Mouse (Mus musculus) ovary, postnatal 10 days (tissue): Measurements from ENCODE around the gene Rapgef5.

Experiments used
- DNase-seq: peaks from one replicate; pipeline ENCODE4 v3.0.0; 2022; ENCODE audit warnings: low spot score

Rapgef5 gene

DNA sequence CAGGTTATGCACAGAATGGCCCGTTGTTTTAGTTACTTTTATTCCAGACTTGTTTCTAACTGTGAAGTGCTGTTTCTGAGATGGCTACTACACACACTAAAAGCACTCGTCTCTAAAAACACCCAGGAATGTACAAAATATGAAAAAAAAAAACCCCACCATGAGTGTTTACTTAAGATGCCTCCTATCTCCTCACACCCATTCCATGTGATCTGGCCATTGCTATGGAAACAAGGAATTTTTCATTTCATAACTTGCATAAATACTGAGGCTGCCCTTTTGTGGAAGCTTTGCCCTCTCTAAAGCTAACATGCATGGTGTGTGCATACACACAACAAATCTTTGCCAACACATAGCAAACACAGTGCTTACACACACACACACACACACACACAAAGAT, 156.9 kb downstream of the Rapgef5 start:
- DNase-seq: no peak

DNA sequence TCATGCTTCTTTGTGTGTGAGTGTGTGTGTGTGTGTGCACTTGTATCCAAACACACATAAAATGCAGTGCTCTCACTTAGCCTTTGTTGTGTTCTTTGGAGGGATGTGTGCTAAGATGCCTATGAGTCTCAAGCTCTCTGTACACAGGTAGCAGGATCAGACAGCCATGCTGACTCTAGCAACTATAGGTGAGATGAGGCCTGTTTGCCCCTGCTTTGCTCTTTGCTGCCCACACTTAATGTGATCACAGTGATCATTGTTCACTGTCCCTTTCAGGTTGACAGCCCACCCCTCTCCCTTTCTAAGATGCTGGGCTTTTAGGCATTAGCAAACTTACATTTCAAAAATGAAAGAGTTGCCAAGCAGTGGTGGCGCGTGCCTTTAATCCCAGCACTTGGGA, 158.2 kb downstream of the Rapgef5 start:
- no peak for DNase-seq

DNA sequence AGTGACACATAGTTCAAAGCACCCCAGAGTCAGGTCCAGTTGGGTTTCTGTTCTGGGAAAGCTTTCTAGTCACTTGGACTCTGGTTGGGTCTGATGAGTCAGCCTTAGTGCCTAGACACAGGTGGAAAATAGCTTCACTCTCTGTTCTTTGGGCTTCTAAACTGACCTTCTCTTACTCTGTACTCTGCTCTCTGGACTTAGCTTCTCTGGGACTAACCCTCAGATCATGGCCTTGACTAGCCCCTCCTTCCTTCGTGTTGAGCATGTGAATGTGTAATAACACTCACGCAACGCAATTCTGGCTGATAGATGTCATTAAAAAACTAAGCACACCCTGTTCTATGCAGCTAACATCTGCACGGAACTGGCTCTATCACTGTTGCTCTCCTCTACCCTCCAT, 160.0 kb downstream of the Rapgef5 start:
- no peak for DNase-seq

DNA sequence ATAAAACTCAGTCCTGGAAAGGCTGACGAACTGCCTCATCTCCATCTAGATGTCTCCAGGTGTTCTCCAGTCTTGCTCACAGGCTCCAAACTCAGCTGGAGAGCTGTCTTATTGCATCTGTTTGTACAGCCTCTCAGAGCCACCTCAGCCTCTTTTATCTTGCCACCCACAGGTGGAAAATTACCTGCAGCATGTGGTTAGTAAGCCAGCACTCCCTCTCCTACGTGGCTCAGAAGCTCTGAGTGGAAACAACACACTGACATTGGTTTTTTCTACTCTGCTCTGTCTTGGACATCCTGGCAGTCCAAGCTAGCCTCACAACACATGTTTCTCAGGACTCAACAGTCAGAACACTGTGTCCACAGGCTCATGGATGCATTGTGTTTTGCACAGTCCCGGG, 162.6 kb downstream of the Rapgef5 start:
- no peak for DNase-seq

DNA sequence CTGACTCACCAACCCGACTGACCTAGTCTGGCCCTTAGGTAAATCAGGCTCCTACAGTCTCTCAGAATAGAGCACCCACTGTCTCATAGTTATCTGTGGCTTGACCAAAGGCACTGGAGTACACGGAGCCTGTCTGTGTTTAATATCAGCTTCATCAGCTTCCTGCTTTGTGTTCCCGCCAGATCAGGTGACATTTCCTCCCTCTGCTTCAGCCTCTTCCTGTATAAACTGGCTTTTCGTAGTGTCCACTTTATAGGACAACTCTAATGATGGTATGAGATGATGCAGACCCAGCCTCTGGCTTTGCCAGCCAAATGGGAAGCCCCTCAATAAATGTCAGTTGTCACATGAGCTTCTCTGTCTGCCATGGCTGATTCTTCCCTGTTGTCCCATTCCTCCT, 163.5 kb downstream of the Rapgef5 start:
- DNase-seq: no peak

DNA sequence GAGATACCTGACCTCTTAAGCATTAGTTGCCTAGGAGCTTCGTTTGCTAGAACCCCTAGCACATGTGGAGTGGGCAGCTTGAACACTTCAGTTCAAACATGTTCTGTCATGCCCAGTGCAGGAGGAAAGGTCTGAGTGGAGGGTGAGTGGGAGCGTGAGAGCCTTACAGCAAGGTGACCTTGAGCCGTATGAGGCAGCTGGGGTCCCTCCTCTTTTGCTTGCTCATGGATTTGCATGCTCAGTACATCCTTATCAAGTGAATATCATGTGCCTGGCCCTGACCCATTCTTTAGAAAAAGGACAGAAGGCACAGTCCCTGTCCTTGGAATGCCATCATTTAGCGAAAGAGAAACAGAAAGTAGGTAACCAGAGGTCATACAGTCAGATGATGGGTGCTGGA, 165.0 kb downstream of the Rapgef5 start:
- no peak for DNase-seq

DNA sequence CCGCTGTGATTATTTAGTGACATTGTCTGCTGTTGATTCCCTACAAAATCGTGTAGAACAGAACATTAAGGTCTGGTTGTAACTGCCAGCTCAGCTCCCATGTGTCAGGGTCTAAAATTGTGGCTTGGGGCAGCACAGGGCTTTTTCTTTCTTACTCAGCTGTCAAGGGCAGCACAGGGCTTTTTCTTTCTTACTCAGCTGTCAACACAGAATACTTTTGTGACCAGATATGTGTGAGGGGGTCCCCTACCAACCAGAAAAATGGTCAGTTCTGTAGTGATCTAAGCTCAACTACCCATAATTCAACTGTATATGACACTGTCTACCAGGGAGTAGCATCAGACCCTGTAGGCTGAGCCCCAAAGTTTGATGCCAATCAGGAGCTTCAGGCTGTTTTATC, 167.1 kb downstream of the Rapgef5 start:
- no peak for DNase-seq

DNA sequence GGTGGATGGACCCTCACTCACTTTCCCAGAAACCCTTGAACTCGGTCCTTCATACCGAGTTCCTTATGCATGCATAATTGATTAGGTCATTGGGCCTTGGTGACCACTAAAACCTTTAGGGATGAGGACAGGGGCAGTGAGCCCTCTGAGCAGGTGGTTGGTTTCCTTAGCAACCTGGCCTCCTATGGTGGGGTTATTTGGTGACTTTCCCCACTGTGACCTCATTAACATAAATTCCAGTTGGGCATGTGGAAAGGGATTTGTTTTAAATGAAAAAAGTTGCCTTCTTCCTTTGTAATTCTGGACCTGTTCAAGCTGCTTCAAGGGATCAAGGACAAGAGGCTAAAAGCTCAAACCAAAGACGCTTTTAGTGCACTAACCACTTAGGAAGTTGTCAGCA, 167.7 kb downstream of the Rapgef5 start:
- DNase-seq: no peak

DNA sequence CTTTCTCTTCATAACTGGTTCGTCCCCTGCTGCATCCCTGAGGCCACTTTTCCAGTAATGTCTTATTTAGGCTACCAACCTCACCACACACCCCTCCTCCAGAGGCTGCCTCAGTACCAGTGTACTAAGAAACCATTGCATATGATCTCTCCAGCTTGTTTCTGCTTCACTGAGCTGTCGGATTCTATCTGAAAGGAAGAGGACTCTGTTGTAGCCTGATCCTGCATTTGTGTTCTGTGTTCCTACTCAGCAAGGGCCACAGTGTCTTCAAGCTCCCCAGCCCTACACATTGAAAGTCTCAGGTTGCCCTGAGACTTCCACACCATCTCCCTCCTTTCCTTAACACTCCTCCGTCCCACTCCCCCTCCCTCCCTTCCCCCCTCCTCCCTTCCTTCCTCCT, 168.5 kb downstream of the Rapgef5 start:
- DNase-seq: no peak

DNA sequence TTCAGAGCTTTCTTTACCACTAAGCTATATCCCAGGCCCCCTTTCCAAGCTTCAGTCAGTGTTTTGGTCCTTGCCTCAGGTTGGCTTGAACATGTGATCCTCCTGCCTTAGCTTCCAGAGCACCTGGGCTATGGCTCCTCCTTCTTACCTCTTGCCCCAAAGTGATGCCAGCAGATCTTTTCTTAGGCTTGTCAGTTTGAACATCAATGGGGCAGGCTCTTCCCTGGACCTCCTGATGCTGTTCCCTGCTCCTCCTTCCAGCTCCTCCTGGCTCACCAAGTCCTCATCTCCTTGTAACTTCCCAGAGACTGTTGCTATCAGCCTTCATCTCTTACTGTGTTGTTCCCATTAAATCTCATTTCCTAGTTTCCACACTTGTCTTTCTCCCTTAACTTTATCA, 169.1 kb downstream of the Rapgef5 start:
- no peak for DNase-seq

DNA sequence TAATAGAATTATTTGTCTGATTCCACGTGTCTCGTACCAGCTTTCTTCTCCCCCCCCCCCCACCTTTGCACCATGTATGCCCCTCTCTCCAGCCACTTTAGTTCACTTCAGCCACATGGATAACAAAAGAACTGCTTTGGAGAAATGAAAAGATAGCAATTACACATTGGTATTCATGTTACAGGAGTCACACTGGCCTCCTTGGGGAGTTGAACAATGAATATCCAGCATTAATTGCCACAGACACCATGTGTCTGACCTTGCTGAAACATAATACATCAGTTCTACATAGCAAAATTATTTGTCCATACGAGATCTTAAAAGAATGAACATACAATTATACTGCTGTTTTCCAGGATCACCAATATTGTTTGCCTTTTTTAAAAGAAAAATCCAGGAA, 170.5 kb downstream of the Rapgef5 start:
- no peak for DNase-seq

DNA sequence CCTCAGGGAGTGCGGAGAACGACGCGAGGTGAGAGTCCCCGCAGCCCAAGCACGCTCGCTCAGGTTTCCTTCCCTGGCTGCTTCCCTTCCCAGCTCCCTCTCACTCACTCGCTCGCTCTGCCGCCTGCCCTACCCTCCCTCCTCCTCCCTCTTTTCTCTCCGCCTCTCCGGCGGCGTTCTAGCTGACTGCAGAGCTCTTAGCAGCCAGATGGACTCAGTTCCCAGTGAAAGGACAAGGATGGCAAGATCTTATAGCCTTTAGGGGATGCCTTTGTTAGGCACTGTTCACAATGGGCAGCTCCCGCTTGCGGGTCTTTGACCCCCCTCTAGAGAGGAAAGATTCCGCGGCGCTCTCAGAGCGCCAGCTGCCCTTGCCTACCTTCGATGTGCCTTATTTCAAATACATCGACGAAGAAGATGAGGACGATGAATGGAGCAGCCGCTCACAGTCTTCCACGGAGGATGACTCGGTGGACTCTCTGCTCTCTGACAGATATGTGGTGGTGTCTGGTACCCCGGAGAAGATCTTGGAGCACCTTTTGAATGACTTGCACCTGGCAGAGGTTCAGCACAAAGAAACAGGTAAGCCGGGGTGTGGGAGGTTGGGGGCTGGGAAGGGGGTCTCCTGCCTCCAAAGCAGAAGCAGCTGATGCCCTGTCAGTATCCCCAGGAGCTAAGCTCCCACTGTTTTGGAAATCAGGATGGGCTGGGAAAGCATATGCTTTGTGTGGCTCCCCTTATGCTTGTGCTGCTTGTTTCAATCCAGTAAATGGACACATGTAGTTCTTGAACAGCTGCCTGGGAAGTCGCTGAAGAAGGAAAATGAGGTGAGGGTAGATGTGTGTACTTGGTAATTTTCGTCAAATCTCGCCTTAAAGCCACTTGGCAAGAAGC, 172.6 kb downstream of the Rapgef5 start:
- no peak for DNase-seq

DNA sequence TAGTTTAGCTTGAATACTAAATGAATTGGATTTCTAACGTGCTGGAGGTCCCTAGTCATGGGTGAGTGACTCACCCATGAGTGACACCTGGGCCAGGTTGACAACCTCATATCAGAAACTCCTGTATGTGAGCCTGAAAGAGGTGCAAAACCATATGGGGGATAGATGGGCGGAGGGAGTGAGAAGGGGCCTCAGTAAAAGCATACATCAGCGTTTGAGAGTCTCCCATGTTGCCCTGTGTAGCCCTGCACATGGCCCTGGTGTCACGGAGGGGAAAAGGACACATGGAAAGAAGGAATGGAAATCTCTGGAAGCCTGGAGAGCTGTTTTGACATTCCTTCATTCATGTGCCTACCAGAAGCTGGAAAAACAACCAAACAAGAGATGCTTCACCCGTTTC, 175.1 kb downstream of the Rapgef5 start:
- DNase-seq: no peak

DNA sequence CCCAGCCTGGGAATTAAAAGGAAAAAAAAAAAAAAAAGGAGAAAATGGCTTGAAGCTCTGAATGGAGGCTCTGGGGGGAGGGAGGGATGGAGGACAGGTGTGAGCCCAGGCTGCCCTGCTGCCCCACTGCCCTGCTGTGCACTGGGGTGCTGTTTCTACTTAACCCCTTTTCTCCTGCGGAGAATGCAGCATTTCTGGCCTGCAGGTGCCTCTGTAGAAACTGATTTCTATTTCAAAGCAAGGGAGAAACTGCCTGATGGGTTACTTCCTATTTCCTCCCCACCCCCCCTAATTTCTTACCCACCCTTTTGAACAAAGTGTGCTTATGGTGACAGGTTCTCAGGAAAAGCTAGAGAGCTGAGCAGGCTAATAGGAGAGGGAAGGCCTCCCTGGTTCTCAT, 176.5 kb downstream of the Rapgef5 start:
- DNase-seq: no peak

DNA sequence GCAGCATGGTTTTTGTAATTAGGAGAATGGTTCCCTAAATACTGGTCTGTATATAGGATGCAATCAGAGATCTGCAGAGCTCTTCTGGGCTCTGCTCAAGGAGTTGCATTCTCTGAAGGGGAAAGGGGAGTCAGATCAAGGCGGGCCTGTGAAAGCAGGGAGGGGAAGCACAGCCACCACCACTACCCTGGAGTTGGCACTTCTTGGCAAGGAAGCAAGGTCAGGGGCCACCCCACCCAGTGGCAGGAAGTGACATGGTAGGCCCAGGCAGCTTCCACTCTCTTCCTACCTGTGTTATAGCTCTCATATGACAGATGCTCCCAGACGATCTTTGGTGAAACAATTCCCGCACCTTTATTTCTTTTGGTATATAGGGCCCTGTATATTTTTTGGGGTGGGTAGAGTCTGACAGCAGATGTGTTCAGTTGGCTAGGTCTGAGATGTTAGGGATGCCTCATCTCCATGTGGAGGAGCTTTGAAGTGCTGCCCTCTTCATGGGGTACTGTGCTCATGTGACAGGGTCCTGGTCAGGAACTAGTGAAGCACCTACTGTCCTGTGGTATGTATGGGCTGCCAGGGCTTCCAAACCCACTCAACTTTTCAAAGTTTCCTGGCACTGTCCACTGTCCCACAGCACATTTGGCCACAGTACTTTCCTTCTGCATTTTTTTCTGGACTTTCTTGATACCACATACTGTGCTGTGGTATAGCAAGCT, 183.8 kb downstream of the Rapgef5 start:
- no peak for DNase-seq

DNA sequence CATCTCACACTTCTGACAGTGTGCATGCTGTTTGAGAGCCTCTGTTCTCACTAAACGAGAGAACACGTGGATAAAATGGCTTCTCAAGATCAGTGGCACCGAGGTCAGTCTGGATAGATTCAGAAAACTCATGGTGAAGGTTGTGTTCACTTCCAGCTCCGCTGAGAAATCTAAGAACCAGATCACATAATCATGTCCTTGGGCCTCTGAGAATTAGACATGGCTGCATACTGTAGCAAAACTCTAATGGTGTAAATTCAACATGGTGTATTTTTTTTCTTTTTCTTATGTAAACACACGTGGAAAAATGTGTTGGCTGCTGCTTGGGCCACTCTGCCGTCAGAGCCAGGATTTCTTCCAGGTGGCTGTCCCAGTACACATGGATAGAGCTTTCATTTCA, 184.6 kb downstream of the Rapgef5 start:
- no peak for DNase-seq

DNA sequence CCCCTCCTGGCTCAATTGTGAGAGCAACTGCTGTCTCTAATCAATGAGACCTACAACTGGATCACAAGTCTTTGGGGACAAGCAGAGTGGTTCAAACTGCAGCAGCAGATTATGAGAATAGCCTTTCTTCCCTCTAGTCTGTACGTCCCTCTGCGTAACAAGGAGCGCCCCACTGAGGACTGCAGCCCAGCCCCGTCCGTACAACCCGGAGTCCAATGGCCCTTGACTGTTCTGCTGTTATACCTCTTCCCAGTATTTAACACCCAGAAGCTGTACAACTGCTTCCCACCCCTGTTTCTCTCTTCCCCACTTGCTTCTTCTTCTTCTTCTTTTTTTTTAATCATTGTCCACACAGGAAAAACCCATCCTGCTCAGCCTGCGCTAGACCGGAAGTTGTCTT, 186.0 kb downstream of the Rapgef5 start:
- DNase-seq: no peak

DNA sequence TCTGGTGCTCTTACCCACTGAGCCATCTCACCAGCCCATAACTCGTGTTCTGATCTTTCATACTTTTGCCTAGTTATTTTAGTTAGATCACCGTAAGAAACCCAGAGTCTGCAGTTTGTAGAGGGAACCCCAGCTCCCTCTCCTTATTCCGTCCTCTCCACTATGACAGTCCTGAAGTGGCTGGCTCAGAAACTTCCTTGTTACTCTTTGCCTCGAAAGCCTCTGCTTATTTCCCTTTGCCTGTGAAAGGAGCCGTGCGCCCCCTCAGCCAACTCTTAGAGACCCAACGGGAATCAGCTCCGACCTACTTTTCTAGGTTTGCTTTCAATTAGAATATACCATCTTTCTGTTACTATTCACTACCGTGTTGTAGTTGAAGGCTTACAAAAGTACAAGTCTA, 186.6 kb downstream of the Rapgef5 start:
- no peak for DNase-seq

DNA sequence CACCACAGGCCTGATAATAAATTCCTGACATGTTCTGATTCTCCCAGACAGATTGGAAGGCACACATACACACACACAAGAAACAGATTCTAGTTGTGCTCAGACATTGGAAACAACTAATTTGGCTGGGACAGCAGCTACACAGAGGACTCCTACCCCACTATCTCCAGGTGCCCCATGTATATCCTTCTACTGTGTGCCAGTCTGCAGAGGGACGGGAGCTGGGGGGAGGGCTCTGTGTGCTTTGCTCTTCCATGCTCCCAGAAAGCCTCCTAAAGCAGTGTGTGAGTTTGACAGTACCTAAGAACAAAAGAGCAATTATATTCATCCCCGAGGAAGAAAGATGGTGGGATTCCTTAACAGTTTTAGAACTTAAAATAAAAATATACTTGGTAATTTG, 187.1 kb downstream of the Rapgef5 start:
- DNase-seq: no peak

DNA sequence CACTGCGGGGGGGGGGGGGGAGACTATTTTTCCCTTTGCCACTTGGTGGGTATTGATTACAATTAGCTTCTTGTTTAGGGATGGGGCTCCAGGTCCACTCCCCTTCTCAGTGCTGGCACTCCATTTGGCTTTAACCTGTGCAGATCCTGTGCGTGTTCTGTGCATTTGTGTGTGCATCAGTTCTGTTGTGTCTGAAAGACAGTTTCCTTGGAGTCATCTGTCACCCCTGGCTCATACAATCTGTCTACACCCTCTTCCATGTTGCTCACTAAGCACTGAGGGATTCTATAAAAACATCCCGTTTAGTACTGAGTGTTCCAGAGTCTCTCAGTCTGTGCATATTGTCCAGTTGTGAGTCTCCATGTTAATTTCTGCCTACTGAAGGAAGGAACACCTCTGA, 189.0 kb downstream of the Rapgef5 start:
- DNase-seq: no peak

DNA sequence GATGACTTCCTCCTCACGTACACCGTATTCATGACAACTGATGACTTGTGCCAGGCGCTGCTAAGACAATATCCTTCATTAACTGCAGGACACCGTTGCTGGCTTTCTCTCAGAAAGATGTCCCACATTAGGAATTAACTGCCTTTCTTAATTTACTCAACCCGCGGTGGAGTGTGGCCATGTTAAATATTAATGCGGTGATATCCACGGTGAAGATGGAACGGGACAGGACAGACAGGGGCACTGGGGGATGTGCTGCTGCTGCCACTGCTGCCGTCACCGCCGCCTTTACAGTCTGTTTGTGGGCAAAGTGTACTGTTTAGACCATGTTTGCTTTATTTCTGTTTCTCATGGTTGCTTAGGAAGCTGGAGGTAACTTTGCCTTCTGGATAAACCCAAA, 193.0 kb downstream of the Rapgef5 start:
- DNase-seq: no peak

DNA sequence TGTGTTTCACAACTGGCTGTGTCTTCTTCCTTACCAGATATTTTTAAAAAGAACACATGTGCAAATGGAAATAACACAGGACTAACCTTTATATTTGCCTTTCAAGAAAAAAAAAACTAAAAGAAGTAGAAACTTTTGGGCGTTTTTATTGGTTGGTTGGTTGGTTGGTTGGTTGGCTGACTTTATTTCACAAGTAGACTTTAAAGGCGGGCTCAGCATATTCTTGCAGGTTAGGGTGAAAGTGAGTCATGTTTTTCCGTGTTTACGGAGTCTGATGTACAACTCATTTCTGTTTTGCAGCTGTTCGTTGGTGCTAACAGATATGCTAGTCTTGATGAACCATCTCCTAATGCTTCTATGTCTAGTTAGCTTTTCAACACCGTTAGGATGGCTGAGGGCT, 196.2 kb downstream of the Rapgef5 start:
- DNase-seq: no peak

DNA sequence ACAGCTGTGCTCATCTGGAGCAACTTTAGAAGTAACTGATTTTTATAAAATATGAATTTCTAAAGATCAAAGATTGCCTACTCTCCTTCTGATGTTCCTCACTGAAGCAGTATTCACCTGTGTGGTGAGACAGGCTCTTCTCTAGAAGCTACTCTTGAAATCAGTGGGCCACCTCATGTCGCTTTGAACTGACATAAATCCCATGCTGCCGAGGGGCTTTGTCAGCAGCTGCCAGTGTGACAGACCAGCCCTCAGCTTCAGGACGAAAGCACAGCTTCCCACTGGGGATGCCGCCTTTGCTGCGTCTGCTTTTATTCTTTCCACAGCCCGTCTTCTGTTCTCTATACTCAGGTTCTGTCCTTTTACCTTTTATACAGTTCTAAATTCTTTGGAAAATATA, 197.3 kb downstream of the Rapgef5 start:
- DNase-seq: no peak
